Mouse (Mus musculus) cerebellum, postnatal 4 days (tissue): ENCODE measurements at regions not wholly inside any gene's neighbourhood (a gene's known extent, or its start where the extent isn't known, plus 50 kb on each side); places are given as distances from the start of the nearest gene placed in this dataset.

ENCODE experiments used
- DNase-seq, 2 experiments: peaks; one replicate each; pipeline ENCODE4 v3.0.0; 2022; ENCODE audit warnings: low spot score in 2 of 2, mixed read lengths in 1 of 2

GRCm38 (mm10) chr7:77966658-77967057, 771.2 kb downstream of the Ntrk3 start:
- DNase-seq = no peak

- no peak for DNase-seq
Observed at GRCm38 (mm10) chr7:77933366-77933765, 804.4 kb downstream of the Ntrk3 start.

GRCm38 (mm10) chr7:77928479-77929467, 809.0 kb downstream of the Ntrk3 start:
- DNase-seq = no peak

- no peak for DNase-seq
Observed at GRCm38 (mm10) chr7:77899231-77899630, 838.6 kb downstream of the Ntrk3 start.

GRCm38 (mm10) chr7:77888543-77888942, 849.3 kb downstream of the Ntrk3 start:
- DNase-seq = no peak

GRCm38 (mm10) chr7:77882605-77883354, 855.0 kb downstream of the Ntrk3 start:
- no peak for DNase-seq

- DNase-seq = no peak
Observed at GRCm38 (mm10) chr7:77867518-77867917, 870.3 kb downstream of the Ntrk3 start.

- DNase-seq = no peak
Observed at GRCm38 (mm10) chr7:77861841-77862240, 876.0 kb downstream of the Ntrk3 start.

GRCm38 (mm10) chr7:77858436-77858835, 879.4 kb downstream of the Ntrk3 start:
- no peak for DNase-seq

- no peak for DNase-seq
Observed at GRCm38 (mm10) chr7:77857979-77858378, 879.8 kb downstream of the Ntrk3 start.

- DNase-seq = no peak
Observed at GRCm38 (mm10) chr7:77855653-77856239, 882.1 kb downstream of the Ntrk3 start.

GRCm38 (mm10) chr7:77855077-77855476, 882.7 kb downstream of the Ntrk3 start:
- no peak for DNase-seq

GRCm38 (mm10) chr7:77824261-77824959, 913.4 kb downstream of the Ntrk3 start:
- no peak for DNase-seq

GRCm38 (mm10) chr7:77812052-77812903, 925.5 kb downstream of the Ntrk3 start:
- no peak for DNase-seq

GRCm38 (mm10) chr7:77786801-77787200, 951.0 kb downstream of the Ntrk3 start:
- DNase-seq = no peak

- peak in 1 of 2 experiments; percentile 2 for DNase-seq
Observed at GRCm38 (mm10) chr7:77771711-77772449, 965.9 kb downstream of the Ntrk3 start.

GRCm38 (mm10) chr7:77738996-77739765, 998.6 kb downstream of the Ntrk3 start:
- DNase-seq = no peak
